Mouse (Mus musculus): Measurements from ENCODE around the gene Top1.

- TF ChIP-seq CTCF (IDR thresholded peaks at IDR 0.05; ENCODE audit: low read depth, low read length) (no peak), POLR2A (IDR thresholded peaks at IDR 0.05; ENCODE audit: insufficient read depth, low read length) (no peak), EP300 (IDR thresholded peaks at IDR 0.05; ENCODE audit: insufficient read depth, low read depth, low read length) (no peak)
Measured at GRCm38 (mm10) chr2:160744823-160745210, 99.1 kb downstream of the Top1 start.

Measured in ES-Bruce4 (cell line).